Mouse (Mus musculus) kidney, adult 9 months (tissue): Measurements from ENCODE around the gene Arid1b.

Source experiments
- DNase-seq: peaks from one replicate; pipeline ENCODE4 v3.0.0; 2022

Arid1b gene

GRCm38 (mm10) chr17:5293653-5294584 lies 299.8 kb downstream of the Arid1b start:
- DNase-seq, result no peak

GRCm38 (mm10) chr17:5295086-5295947 lies 301.2 kb downstream of the Arid1b start:
- peak; percentile 93 for DNase-seq

GRCm38 (mm10) chr17:5295948-5296262 lies 301.8 kb downstream of the Arid1b start:
- no peak for DNase-seq

GRCm38 (mm10) chr17:5297491-5297890 lies 303.4 kb downstream of the Arid1b start:
- no peak for DNase-seq

GRCm38 (mm10) chr17:5297984-5298383 lies 303.9 kb downstream of the Arid1b start:
- DNase-seq, result no peak

- DNase-seq, result no peak
Observed at GRCm38 (mm10) chr17:5298891-5299559, 304.9 kb downstream of the Arid1b start.

GRCm38 (mm10) chr17:5302971-5303746 lies 309.0 kb downstream of the Arid1b start:
- no peak for DNase-seq

GRCm38 (mm10) chr17:5305783-5306477 lies 311.8 kb downstream of the Arid1b start:
- DNase-seq, result no peak

- DNase-seq, result no peak
Observed at GRCm38 (mm10) chr17:5309930-5310329, 315.8 kb downstream of the Arid1b start.

GRCm38 (mm10) chr17:5310425-5310888 lies 316.3 kb downstream of the Arid1b start:
- no peak for DNase-seq

GRCm38 (mm10) chr17:5311062-5311461 lies 316.9 kb downstream of the Arid1b start:
- DNase-seq, result no peak

- DNase-seq, result no peak
Observed at GRCm38 (mm10) chr17:5312307-5312706, 318.2 kb downstream of the Arid1b start.

GRCm38 (mm10) chr17:5314735-5315134 lies 320.6 kb downstream of the Arid1b start:
- DNase-seq, result no peak

- DNase-seq, result no peak
Observed at GRCm38 (mm10) chr17:5316489-5316888, 322.4 kb downstream of the Arid1b start.

GRCm38 (mm10) chr17:5321589-5322225 lies 327.6 kb downstream of the Arid1b start:
- peak; percentile 28 for DNase-seq

GRCm38 (mm10) chr17:5322594-5322993 lies 328.5 kb downstream of the Arid1b start:
- DNase-seq, result no peak

- no peak for DNase-seq
Observed at GRCm38 (mm10) chr17:5323746-5324145, 329.6 kb downstream of the Arid1b start.

- DNase-seq, result peak; percentile 57
Observed at GRCm38 (mm10) chr17:5324236-5324876, 330.2 kb downstream of the Arid1b start.

- no peak for DNase-seq
Observed at GRCm38 (mm10) chr17:5326689-5327088, 332.6 kb downstream of the Arid1b start.

GRCm38 (mm10) chr17:5327480-5328180 lies 333.5 kb downstream of the Arid1b start:
- no peak for DNase-seq
